Mouse (Mus musculus): ENCODE measurements around the gene Gm4297. TPM values are rescaled to one million over a fixed set of nuclear protein-coding genes. Genes with fewer than 3 reads are reported as not detected.
"Not testable (repeated sequence)": the region's sequence is repeated elsewhere in the genome, so short reads cannot be mapped to it uniquely, and the experiment has no call there.

Gene Gm4297
- not detected for total RNA-seq (2022)

- DNase-seq (ENCODE audit: low spot score), result not testable (repeated sequence)
These were observed at the start of gene Gm4297 for GRCm38 (mm10) chrX:24574795-24575194. Gm4297 (minus strand) TSS chrX:24574895.

Small RNA genes lying within 50 kb of the gene (microRNA-seq; reads per million reads assigned to microRNA genes)
- gene Gm27839 (not detected), gene Gm27910 (not detected)

Other genes with a start within 250 kb of the Gm4297 start
- not detected for gene Gm5934, start 74.1 kb downstream of the Gm4297 start, total RNA-seq (2022)
- gene Gm5935, start 200.3 kb upstream of the Gm4297 start, total RNA-seq (2022), result not detected